Mouse (Mus musculus) T-cell, adult 66 days (primary cell): ENCODE data around the gene Ift122. TPM values are rescaled to one million over a fixed set of nuclear protein-coding genes. Genes with fewer than 3 reads are reported as not detected.

Experiments used
- total RNA-seq, 2 experiments: library from RNA; stranded (reverse); gene quantifications; 3 replicates in 1 of 2; 4 replicates in 1 of 2; pipeline ENCODE4 v1.2.4; 2023

The Ift122 gene
- total RNA-seq = 1 to 10 TPM; 3.0 to 3.3 TPM

DNA sequence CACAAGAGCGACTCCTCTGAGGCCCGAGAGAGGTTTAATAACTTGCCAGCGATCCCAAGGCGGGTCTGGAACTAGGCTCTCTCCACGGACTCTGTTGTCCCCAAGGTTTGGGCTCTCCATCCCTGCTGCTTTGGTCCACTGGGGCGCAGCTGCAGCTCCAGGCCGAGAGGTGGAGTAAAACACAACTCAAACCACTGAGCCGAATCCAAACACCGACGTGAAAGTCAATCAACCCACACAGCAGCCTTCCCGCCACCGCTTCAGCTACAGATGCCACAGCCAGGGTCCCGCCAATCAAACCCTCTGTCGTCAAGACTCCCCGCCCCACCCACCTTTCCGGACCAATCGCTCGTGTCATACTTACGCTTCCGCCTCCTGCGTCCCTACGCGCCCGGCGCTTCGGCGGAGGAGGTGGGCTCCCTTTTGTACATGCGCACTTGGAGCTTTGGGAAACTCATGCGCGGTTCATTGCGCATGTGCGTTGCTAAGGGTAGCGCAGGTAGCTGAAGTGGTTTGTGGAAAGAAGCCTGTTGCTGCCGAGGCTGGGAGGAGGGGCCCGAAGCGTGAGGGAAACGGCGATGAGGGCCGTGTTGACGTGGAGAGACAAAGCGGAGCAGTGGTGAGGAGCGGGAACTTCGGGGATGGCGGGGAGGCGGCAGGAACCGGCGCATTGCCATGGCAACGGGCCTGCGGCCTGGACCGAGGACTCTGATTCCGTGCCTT, at the start of gene Ift122, which contains the start of gene Mbd4:
TSS of gene Ift122 (plus strand) at position 380 of the 723 bp plus-strand sequence.
TSS of gene Mbd4 (minus strand) at position 281 of the 723 bp plus-strand sequence.

DNA sequence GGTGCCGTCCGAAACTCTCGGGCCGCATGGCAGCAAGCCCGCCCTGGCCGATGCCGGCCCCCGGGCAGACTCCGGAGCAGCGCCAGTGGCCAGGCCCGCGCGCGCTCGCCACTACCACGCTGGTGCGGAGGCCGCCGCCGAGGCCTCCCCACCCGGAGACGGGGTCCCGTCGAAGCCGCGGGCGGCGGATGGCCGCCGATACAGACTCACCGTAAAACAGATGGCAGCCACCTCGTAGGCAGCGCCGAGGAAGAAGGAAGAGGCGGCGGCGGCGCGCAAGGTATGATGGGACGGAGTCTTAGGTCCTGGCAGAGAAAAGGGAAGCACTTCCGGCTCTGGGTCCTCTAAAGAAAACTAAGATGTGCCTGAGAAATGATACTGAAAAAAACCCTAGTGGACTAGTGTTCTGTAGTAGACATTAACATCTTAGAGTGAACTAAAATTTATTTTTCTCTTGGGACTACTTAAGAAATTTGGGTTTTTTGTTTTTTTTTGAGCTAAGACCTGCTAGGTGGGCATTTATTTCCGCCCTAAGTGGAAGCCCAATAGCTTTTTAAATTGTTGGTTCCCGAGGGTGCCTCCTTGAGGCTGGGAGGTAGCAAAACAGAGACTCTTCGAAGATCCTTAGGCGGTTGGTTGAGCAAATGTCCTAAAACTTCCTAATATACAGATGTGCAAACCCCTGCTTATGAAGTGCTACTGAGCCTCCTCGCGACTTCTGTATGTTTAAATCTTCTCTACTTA, 44.6 kb upstream of the Ift122 start, which contains the start of gene Rpl32:
TSS of gene Rpl32 (minus strand) at position 260 of the 744 bp plus-strand sequence.

DNA sequence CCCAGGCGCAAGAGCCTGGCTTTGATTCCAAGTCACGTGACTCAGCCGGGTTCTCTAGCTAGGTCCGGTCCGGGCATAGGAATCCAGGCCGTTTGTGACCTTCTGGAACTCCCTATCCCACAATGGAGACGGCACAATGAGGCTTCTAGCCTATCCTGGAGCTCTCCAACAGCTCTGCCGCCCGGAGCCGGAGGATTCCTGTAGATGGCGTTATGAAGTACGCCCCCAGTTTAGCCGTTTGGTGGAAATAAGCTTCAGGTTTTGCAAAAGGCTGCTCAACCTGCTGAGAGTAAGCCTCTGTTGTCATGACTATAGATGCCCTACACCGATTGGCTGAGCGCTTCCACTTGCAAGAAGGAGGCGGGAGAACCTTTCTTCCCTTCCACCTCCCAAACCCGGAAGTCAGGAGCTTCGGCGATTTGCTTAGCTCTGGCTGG, 15.1 kb upstream of the Ift122 start, which contains the start of gene Efcab12:
TSS of gene Efcab12 (minus strand) at position 252 of the 437 bp plus-strand sequence.

GRCm38 (mm10) chr6:115931639-115932038, 78.4 kb downstream of the Ift122 start, which contains the start of gene Rho:
Gene Rho, plus strand, starts transcription at chr6:115931748.

GRCm38 (mm10) chr6:115944638-115945037, 91.4 kb downstream of the Ift122 start, which contains the start of gene H1foo:
Gene H1foo, plus strand, starts transcription at chr6:115944938.

Other genes with a start within 250 kb of the Ift122 start
- gene Raf1, start 176.8 kb upstream of the Ift122 start, total RNA-seq = 100 to 1,000 TPM; 155 to 158 TPM
- gene Tmem40, start 91.1 kb upstream of the Ift122 start, total RNA-seq = under 1 TPM in 1 of 2 experiments, not detected in 1; 0.44 TPM
- gene Cand2, start 78.9 kb upstream of the Ift122 start, total RNA-seq = 1 to 10 TPM; 6.5 to 8.5 TPM
- 1,000 to 10,000 TPM; 3,185 to 3,320 TPM for gene Rpl32, start 44.7 kb upstream of the Ift122 start, total RNA-seq
- 1 to 10 TPM in 1 of 2 experiments, under 1 TPM in 1; 0.99 to 1.2 TPM for gene Efcab12, start 15.1 kb upstream of the Ift122 start, total RNA-seq
- 1 to 10 TPM; 7.9 to 8.5 TPM for gene Mbd4, start 99 bp upstream of the Ift122 start, total RNA-seq
- not detected for gene Rho, start 78.3 kb downstream of the Ift122 start, total RNA-seq
- gene H1foo, start 91.5 kb downstream of the Ift122 start, total RNA-seq = not detected
- 10 to 100 TPM; 23.1 to 27.1 TPM for gene Plxnd1, start 141.5 kb downstream of the Ift122 start, total RNA-seq